Mouse (Mus musculus) A20 (cell line): ENCODE measurements around the gene Gid8.

ENCODE experiments used
- DNase-seq: peaks from one replicate; pipeline ENCODE4 v3.0.0-alpha.2; 2011; ENCODE audit warnings: low read depth, low spot score

Gene Gid8

DNA sequence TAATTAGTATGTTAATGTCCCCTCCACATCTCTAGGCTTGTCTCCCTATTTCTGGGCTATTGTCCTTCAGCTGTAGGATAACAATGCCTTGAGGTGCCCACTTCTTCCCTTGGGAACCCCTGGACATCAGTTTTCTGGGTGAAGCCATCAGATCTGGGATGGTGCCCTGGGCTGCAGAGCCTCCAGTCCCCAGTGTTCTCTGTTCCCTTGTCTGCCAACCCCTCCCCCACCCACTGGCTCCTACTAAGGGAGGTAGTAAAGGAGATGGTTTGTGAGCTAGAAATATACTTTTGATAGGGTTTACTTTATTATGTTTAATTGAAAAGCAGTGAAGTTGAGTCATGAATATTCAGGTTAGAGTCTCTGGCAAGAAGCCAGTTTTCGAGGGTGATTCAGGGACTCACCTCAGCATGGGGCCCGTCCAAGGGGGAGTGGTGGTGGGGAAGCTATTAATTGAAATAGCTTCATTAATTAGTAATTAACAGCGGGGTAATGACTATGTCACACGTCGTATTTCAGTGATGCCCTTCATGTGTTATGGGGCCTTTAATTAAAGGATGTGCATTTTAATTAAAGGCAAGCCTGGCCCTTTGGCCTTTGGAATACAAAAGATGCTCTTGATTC, 36.8 kb downstream of the Gid8 start:
- DNase-seq, result no peak

DNA sequence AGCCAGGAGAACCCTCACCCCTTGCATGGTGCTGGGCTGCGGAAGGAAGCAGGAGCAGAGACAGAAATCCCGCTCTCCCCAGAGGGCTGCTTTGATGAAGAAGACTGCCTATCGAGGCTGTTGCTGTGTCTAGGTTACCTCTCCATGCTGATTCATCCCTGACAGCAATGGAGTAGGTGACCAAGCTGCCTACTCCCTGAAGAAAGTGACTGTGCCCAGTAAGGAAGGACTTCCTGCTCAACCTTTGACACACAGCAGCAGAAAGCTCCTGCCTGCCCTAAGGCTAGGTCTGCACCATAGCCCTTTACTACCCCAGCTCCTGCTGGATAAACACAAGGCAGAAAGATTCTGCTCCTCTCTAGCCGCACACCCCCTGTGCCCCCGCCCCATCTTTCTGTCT, 39.0 kb downstream of the Gid8 start:
- no peak for DNase-seq

DNA sequence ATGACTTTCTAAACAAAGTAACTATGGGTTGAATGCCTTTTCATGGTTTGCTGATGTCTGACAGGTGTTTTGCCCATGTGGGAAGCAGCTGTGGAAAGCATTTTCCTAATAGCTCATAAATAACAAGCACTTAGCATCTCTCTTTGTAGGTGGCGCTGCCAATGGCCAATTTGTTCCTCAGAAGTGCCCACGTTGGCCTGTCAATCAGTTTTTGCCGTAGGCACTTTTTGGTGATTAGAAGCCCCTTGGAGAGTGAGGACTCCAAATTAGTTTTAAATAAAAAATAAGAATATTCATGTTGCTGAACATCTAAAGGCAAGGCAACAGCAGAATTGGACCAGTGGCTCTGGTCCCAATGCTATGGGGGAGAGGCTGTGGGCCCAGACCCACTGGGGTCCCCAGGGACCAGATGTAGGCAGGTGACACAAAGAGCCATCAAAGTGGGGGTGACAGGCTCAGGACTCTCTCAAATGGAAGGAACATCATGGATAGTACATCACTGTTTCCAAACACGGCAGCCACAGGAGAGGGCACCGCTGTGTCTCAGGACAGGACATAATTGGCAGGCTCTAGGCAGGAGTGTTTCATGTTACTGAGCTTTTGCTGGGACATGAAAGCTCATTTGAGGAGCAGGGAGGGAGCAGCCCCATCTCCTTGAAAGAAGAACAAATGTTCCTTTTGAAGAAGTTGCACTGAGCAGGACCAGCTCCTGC, 45.2 kb downstream of the Gid8 start:
- no peak for DNase-seq

DNA sequence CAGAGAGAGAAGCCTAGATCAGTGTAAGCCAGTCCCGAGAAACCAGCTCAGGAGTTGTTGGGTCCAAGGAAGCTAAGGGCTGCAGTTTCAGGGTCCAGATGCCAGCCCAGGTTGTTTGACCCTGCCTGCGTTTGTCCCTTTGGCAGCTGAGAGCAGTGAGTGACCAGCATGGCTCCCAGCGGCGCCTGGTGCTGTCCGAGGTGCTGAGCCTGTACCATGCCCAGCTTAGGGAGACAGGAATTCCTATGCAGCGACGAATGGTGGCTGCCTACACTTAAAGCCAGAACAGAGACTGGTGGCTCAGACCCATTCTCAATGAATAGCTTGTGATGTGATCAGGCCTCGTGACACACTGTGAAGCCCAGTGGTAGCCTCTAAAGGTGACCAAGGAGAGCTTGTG, 46.0 kb downstream of the Gid8 start:
- no peak for DNase-seq

DNA sequence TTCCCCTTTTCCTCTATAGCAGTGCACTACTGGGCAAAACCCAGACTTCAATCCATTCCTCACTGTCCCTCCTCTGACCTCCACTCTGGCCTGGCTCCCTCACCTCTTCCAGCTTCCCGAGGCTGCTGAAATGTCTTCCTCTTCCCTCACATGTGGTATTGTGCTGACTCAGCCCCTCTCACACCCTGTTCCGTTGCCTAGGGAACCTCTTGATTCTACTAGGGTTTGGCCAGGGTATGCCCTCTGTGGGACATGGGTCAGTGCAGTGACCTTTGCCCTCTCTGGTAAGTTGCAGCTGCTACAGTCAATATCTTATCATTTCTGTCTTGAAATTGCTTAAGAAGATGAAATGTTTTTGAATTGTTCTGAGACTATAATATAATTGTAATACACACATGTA, 46.9 kb downstream of the Gid8 start:
- DNase-seq, result no peak

DNA sequence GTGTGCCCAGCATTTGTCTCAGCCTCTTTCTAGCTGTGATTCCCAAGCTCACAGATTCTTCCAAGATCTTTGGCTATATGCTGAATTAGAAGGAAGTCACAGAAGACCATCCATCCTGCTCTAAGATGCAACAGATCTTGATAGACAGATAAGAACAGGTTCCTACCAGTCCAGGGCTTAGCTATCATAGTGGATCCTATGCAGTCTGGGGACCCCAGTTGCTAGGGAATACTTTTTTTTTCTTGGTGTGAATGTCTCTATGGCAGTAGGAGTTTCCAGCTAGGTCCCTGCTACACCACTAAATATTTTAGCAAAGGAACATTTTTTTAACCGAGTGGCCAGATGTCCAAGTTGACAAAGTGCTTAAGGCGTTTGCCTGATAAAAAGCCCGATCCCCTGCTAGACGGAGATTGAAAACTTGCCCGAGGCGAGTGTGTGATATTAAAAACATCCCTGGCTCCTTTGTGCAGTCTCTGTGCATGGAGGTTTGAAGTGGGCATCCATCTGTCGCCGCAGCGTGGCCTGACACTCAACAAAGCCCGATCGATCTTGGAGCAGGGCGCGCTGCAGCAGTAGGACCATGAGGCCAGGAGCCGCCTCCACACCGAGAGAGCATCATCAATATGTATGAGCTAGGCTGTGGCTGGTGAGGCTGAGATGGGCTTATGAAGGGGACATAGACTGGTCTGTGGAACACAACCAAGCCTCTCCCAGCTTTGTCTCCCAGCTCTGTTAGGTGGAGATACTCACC, 48.8 kb downstream of the Gid8 start:
- DNase-seq, result no peak

GRCm38 (mm10) chr2:180764986-180765385, 55.1 kb downstream of the Gid8 start:
- DNase-seq, result no peak

- DNase-seq, result no peak
Observed at GRCm38 (mm10) chr2:180765713-180766112, 55.8 kb downstream of the Gid8 start.
